Mouse (Mus musculus) forebrain, embryonic 14.5 days (tissue): ENCODE measurements around the gene Ccnl1. TPM values are rescaled to one million over a fixed set of nuclear protein-coding genes. Genes with fewer than 3 reads are reported as not detected.

Experiments used
- ATAC-seq: fragments of 200-750 bp; cut with Nextera tagmentation; 2 replicates; pipeline ENCODE4 v1.8.0; 2017; ENCODE audit warnings: mild to moderate bottlenecking, moderate library complexity
- DNase-seq: peaks from one replicate; pipeline ENCODE4 v3.0.0-alpha.2; 2015; ENCODE audit warnings: low spot score
- H3K27ac ChIP-seq: fragments of 300-500 bp; sonication (generic); 2 replicates; pipeline ENCODE4 v1.5.1; 2014; ENCODE audit warnings: low read depth, mild to moderate bottlenecking, control low read depth, low read length, moderate library complexity
- H3K27me3 ChIP-seq: fragments of 300-500 bp; sonication (generic); replicated peaks from 2 replicates; pipeline ENCODE4 v1.6.1; 2014; ENCODE audit warnings: low read length, control low read depth, mixed read lengths; ENCODE audit not compliant: control insufficient read depth, insufficient read depth
- H3K36me3 ChIP-seq: fragments of 300-500 bp; sonication (generic); 2 replicates; pipeline ENCODE4 v1.6.1; 2014; ENCODE audit warnings: low read length, control low read depth; ENCODE audit not compliant: control insufficient read depth, insufficient read depth
- H3K4me1 ChIP-seq: fragments of 300-500 bp; sonication (generic); 2 replicates; pipeline ENCODE4 v1.6.1; 2014; ENCODE audit warnings: antibody characterized with exemption, low read length, control low read depth; ENCODE audit not compliant: control insufficient read depth, insufficient read depth
- H3K4me2 ChIP-seq: fragments of 300-500 bp; sonication (generic); 2 replicates; pipeline ENCODE4 v1.6.1; 2014; ENCODE audit warnings: mild to moderate bottlenecking, control low read depth, low read length
- H3K4me3 ChIP-seq: fragments of 300-500 bp; sonication (generic); 2 replicates; pipeline ENCODE4 v1.5.1; 2014; ENCODE audit warnings: low read depth, low read length, control low read depth
- H3K9ac ChIP-seq: fragments of 300-500 bp; sonication (generic); 2 replicates; pipeline ENCODE4 v1.6.1; 2014; ENCODE audit warnings: mild to moderate bottlenecking, low read length, control low read depth, moderate library complexity
- H3K9me3 ChIP-seq: fragments of 300-500 bp; sonication (generic); replicated peaks from 2 replicates; pipeline ENCODE4 v1.6.1; 2016; ENCODE audit warnings: low read length, control low read depth, mixed read lengths; ENCODE audit not compliant: control insufficient read depth
- WGBS: fragments of 180-500 bp; shearing (Covaris S2); extraction: QIAGEN DNeasy Blood & Tissue Kit; methylation state at CpG from one replicate; pipeline ENCODE4 v1.1.7; 2014; 5-methylcytosine and 5-hydroxymethylcytosine counted together
- polyA plus RNA-seq: library from polyadenylated mRNA; unstranded; fragments of >200 nt; fragmentation: Nextera tagmentation; extraction: Ambion mirVana; gene quantifications from 2 replicates; pipeline ENCODE4 v1.2.1, GENCODE M21; 2014

Ccnl1 gene
- polyA plus RNA-seq, 1 experiment from 2014 or later: 76.6 TPM

DNA sequence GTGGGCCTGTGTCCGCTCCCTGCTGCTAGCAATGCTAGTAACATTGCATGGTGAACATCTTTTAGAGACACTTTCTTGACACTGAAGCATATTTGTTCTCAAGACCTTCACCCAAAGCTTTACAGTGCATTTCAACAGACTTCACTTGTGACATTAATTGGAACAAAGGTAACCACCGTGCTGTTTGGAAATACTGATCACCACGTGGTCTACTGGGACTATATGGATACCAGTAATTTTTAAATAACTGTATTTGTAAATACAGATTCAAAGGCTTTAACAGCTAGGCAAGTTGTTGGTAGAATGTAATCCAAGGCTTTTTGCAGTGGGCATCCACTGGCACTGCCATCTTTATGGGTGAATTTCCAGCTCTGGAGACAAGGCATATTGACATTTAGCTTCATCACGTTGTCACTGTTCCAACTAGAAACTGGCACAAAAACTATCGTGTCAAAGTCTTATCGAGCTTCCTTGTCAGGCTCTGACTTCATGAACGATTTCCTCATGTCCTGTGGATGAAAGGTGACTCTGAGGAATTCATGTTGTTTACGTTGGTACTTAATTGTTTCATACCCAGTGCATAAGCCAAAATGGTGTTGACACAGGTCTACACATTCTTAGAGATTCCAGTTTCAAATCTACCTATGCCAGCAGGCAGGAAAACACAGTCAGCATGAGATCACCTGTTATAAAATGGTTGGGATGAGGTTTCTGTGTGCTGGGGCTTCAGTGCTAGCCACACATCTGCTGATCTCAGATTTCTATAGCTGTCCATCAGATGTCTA lies 30.9 kb upstream of the Ccnl1 start:
- no peak overlapping the region for H3K27ac ChIP-seq
- no peaks in the 10 kb centered on the region for H3K9me3 ChIP-seq
- no peak overlapping the region for H3K4me2 ChIP-seq
- DNase-seq: no peak
- no peaks in the 10 kb centered on the region for H3K36me3 ChIP-seq
- no peak overlapping the region for H3K9ac ChIP-seq
- no peak for ATAC-seq
- no peak overlapping the region for H3K4me3 ChIP-seq
- H3K27me3 ChIP-seq: no peaks in the 10 kb centered on the region
- WGBS: 87% methylated on average over 8 of the region's 8 CpGs
- no peaks in the 10 kb centered on the region for H3K4me1 ChIP-seq

DNA sequence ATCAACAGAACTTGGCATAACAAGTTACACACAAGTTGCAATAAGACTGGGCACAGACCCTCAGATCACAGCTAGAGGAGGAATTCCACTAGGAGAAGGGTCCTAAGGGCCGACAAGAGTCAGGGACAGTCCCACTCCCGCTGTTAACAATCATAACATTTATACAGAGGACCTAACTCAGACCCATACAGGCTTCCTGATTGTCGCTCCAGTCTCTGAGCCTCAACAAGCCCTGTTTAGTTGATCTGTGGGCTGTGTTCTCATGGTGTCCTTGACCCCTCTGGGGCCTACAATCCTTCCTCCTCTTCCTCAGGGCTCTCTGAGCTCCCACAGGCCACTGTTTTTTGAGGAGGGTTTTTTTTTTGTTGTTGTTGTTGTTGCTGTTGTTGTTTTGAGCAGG lies 18.2 kb upstream of the Ccnl1 start:
- Histone ChIP-seq H3K9me3 (no peaks in the 10 kb centered on the region), H3K4me3 (no peak overlapping the region), H3K4me2 (no peak overlapping the region), H3K4me1 (0 out of 2 replicates have a peak, but pooled peaks cover 2% of the 10 kb centered on the region), H3K9ac (no peak overlapping the region), H3K36me3 (no peaks in the 10 kb centered on the region), H3K27ac (no peak overlapping the region), H3K27me3 (no peaks in the 10 kb centered on the region)
- ATAC-seq (no peak), DNase-seq (no peak)
- 49% methylated on average over 3 of the region's 3 CpGs for WGBS

DNA sequence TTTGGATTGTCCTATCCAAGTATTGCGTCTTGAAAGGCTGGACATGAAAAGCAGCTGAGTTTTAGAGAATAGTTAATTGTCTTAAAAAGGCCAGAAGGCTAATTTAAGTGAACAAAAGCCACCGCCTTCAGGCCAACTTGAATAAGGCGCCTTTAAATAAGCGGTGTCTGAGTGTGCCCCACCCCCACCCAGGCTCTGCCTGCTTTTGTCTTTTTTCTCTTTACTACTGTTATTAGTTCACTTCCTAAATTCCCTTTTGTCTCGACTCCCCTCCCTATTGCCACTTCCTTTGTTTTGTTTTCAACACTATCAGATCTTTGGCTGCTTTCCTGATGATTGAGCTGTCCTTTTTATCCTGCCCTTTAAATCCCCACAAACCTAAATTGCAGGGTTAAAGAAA lies 17.3 kb upstream of the Ccnl1 start:
- no peaks in the 10 kb centered on the region for H3K27me3 ChIP-seq
- peak overlapping the region; percentile 74 for H3K4me2 ChIP-seq
- peak overlapping the region; percentile 59 for H3K4me3 ChIP-seq
- H3K9ac ChIP-seq: peak overlapping the region; percentile 78; the same call in 1 of the 2 replicates
- H3K27ac ChIP-seq: peak overlapping the region; percentile 96
- ATAC-seq (peak; percentile 43), DNase-seq (peak; percentile 80)
- H3K36me3 ChIP-seq: no peaks in the 10 kb centered on the region
- H3K9me3 ChIP-seq: no peaks in the 10 kb centered on the region
- 1% methylated on average over 5 of the region's 5 CpGs for WGBS
- H3K4me1 ChIP-seq: 0 out of 2 replicates have a peak, but pooled peaks cover 2% of the 10 kb centered on the region

DNA sequence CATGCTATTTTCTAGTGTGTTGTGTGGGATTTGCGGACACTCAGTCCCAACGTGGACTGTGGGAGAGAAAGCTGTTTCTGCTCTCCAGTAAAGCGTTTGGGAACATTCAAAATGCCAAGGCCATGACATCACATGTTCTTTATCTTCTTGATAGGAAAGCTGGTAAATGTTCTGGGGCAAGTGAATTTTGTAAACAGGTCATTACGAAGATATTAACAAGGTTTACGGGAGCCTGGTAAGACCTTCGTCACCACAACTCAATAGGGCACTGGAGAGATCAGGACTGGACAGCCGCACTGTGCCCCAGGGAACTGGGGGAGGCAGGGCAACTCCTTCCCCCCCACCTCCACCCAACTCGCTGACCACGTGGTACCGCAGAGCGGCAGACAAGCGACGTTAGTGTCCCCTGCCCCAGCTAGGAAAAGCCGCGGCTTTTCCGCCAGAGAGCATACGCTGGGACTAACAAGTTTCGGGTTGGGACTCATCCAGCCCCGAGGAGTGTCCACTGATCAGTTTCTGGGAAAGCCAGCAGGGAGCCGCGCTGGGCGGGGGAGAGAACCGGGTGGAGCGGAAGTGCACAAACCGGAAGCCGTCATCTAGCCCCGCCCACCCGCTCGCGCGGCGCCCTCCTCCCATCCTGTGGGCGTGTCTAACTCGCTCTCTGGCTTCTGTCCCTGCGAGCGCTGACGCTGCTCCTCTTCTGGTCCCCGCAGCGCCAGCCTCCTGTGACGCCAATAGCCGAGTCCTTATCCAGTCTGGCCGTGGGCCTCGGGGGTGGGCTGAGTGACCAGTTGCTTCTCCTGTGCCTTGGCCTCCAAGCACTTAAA lies 16.4 kb upstream of the Ccnl1 start:
- Histone ChIP-seq H3K4me2 (peak overlapping the region; percentile 74), H3K27ac (peak overlapping the region; percentile 96), H3K4me3 (peak overlapping the region; percentile 59), H3K9me3 (no peaks in the 10 kb centered on the region), H3K4me1 (0 out of 2 replicates have a peak, but pooled peaks cover 2% of the 10 kb centered on the region), H3K27me3 (no peaks in the 10 kb centered on the region), H3K36me3 (no peaks in the 10 kb centered on the region), H3K9ac (peak overlapping the region; percentile 78)
- ATAC-seq (peak; percentile 97), DNase-seq (peak; percentile 97)
- under 1% methylated on average over 41 of the region's 43 CpGs for WGBS

DNA sequence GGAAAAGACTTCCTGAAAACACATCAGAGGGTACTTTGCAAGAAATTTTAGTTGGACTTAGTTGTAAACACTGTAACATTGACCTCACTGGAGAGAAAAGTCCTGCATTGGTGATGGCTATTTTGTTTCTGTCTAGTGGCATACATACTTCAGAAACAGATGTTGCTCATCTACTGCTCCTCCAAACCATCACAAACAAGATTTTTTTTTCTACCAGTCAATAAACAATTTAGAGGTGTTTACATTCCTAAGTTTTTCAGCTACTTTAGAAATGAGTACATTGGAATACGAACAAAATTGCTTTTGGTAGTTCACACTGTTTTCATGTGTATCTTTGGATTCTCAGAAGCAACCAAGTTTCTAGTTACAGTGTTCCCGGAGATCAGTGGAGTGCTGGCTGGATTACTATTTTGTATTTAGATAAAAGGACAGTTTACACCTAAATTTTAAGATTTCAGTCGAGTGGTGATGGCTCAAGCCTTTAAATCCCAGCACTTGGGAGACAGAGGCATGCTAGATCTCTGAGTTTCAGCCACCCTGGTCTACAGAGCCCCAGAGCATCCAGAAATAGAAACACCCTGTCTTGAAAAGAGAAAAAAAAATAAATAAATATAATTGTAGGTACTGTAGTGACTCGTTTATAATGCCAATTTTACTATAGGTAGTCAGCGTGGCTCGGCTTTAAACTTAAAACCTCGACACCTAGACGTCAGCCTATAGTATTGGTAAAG lies 15.6 kb upstream of the Ccnl1 start:
- DNase-seq (no peak), ATAC-seq (no peak)
- peak overlapping the region; percentile 74 for H3K4me2 ChIP-seq
- no peaks in the 10 kb centered on the region for H3K36me3 ChIP-seq
- peak overlapping the region; percentile 78 for H3K9ac ChIP-seq
- 30% methylated on average over 8 of the region's 8 CpGs for WGBS
- peak overlapping the region; percentile 96 for H3K27ac ChIP-seq
- H3K4me1 ChIP-seq: 0 out of 2 replicates have a peak, but pooled peaks cover 2% of the 10 kb centered on the region
- H3K4me3 ChIP-seq: peak overlapping the region; percentile 59
- no peaks in the 10 kb centered on the region for H3K9me3 ChIP-seq
- no peaks in the 10 kb centered on the region for H3K27me3 ChIP-seq

DNA sequence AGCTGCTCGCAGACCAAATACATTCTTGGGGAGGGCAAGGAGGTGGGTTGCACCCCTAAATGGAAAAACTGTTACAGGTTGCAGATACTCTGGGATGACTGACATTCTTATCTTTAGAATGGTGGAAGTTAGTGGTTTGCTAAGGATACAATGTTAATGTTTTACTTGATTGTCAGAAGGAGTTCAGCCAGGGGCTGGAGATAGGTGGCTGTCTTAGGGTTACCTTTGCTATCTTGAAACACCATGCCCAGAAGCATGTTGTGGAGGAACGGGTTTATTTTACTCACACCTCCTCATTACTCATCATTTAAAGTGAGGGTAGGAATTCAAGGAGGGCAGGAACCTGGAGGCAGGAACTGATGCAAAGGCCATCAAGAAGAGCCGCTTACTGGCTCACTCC lies 11.1 kb upstream of the Ccnl1 start:
- no peak for DNase-seq
- Histone ChIP-seq H3K4me3 (no peak overlapping the region), H3K4me1 (no peaks in the 10 kb centered on the region), H3K9ac (no peak overlapping the region), H3K27ac (no peak overlapping the region), H3K27me3 (no peaks in the 10 kb centered on the region), H3K4me2 (no peak overlapping the region), H3K9me3 (no peaks in the 10 kb centered on the region), H3K36me3 (no peaks in the 10 kb centered on the region)
- no peak for ATAC-seq
- 89% methylated on average over 3 of the region's 3 CpGs for WGBS

DNA sequence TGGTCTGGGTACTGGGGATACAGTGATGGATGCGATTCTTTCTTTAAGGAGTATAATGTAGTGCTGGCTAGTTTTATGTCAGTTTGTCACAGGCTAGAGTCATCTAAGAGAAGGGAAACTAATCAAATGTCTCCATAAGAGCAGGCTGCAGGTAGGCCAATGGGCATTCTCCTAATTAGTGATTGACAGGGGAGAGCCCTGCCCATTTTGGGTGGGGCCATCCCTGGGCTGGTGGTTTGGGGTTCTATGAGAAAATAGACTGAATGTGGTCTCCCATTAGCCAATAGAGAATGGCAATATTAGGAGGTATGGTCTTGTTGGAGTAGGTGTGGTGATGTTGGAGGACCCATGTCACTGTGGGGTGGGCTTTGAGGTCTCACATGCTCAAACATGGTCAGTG lies 8.3 kb upstream of the Ccnl1 start:
- WGBS: 93% methylated on average over 1 of the region's 1 CpGs
- Histone ChIP-seq H3K4me1 (no peaks in the 10 kb centered on the region), H3K27me3 (no peaks in the 10 kb centered on the region), H3K9ac (no peak overlapping the region), H3K27ac (no peak overlapping the region), H3K4me2 (no peak overlapping the region), H3K36me3 (no peaks in the 10 kb centered on the region), H3K4me3 (no peak overlapping the region), H3K9me3 (no peaks in the 10 kb centered on the region)
- DNase-seq: no peak
- ATAC-seq: no peak

DNA sequence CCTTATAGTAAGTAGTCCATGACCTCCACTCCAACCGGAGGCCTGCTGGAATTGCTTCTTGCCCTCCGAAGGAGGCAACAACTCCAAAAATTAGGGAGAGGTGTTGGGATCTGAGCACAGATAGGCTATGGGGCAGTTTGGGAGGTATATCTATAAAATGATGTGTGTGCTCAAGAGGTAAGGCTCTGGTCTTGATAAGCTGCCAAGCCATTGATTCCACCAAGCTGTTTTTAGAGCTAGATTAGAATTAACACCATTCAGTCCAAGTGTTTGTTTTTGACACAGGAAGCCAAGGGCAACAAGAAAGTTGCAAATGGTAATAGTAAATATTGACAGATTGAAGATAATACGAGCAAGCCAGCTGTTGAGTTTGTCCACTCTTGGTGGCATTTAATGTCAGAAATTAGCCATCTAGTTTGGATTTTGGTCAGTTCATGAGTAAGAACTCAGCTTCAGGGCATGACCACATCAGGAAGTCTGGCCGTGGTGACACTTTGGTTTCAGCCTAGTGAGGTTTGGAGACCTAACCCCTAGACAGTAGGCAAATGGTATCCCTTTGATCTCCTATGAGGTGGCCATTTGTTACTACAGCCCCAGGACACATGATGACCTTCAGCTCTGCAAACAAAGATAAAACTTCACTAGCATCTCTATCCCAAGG lies 4.4 kb upstream of the Ccnl1 start:
- Histone ChIP-seq H3K27me3 (no peaks in the 10 kb centered on the region), H3K36me3 (no peaks in the 10 kb centered on the region), H3K4me3 (no peak overlapping the region), H3K4me1 (no peaks in the 10 kb centered on the region), H3K9me3 (no peaks in the 10 kb centered on the region), H3K27ac (no peak overlapping the region), H3K4me2 (no peak overlapping the region), H3K9ac (no peak overlapping the region)
- WGBS: 91% methylated on average over 4 of the region's 4 CpGs
- DNase-seq (no peak), ATAC-seq (no peak)
